Mouse (Mus musculus): Measurements from ENCODE around the gene Rcan2. TPM values are rescaled to one million over a fixed set of nuclear protein-coding genes. Genes with fewer than 3 reads are reported as not detected.
A peak's percentile ranks its signal among the peaks of the same experiment; 100 is the strongest.

Gene Rcan2
- polyA plus RNA-seq (2015; fragmentation: Nextera tagmentation; extraction: Ambion mirVana) = 1.3 and 1.5 TPM in 2 replicates

DNA sequence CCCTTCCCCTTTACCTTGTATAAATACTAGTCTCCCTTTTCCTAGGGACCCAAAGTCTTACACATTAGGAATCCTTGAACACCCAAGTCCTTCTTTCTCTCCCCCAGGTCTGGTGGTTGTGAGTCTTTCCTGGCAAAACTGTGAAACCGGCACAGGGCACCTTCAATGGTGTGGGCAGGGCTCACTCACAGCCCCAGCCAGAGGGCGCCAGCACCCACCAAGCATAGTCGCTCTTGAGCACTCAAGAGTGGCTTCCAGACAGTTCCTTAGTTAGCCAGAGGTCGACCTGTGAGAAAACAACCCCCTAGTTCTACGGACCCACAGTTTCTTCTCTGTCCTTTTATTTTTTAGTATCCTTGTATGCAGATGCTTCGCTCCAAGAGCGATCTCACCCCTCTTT is at the start of gene Rcan2:
TSS of gene Rcan2 (plus strand) at position 275 of the 400 bp plus-strand sequence.
- WGBS = 3% methylated on average over 7 of the region's 7 CpGs
- peak; percentile 61; the same call in 1 of the 2 replicates for ATAC-seq

DNA sequence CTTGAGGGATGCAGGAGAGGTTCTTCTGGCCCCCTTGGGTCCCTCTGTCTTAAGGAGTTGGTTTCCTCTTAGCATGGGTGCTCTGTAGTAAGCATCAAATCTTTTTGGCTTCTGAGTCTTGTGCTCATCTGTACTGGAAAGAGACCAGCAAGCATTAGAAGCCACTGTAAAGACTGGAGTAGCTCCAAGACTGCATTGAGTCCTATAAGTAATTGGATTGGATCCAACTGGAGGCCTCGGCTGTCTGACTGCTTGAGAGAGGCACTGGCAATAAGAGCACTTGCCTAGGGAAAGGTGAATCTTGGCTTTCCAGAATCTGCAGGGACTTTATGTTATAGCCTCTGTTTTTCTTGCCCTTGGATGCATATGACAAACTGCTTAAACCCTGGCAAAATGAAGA is 48.3 kb upstream of the Rcan2 start:
- no peak for TF ChIP-seq CTCF (IDR thresholded peaks at IDR 0.05; ENCODE audit: low read depth)

More for the DNA sequence above, at the start of gene Rcan2:
- TF ChIP-seq CTCF (IDR thresholded peaks at IDR 0.05; ENCODE audit: low read depth) = peak; percentile 74
- no peaks in the 10 kb centered on the region for H3K36me3 ChIP-seq (ENCODE audit: control insufficient read depth, insufficient read depth)
- peak within 1 kb of the TSS; percentile 52 for H3K4me3 ChIP-seq (ENCODE audit: low read depth, low read length)
- H3K4me1 ChIP-seq (replicated peaks; ENCODE audit: control insufficient read depth, insufficient read depth, low read length) = no peaks in the 10 kb centered on the region
- peak within 1 kb of the TSS; percentile 12; the same call in 1 of the 2 replicates for H3K9ac ChIP-seq (ENCODE audit: low read depth, low read length)
- H3K4me2 ChIP-seq (replicated peaks; ENCODE audit: low read depth) = peak within 1 kb of the TSS; percentile 85
- no peak within 1 kb of the TSS for H3K27ac ChIP-seq (ENCODE audit: low read depth, low read length)
- H3K27me3 ChIP-seq (replicated peaks; ENCODE audit: control insufficient read depth, insufficient read depth, low read length) = peaks cover 10% of the 10 kb centered on the region; the same call in 1 of the 2 replicates
- no peaks in the 10 kb centered on the region for H3K9me3 ChIP-seq (ENCODE audit: control insufficient read depth)

DNA sequence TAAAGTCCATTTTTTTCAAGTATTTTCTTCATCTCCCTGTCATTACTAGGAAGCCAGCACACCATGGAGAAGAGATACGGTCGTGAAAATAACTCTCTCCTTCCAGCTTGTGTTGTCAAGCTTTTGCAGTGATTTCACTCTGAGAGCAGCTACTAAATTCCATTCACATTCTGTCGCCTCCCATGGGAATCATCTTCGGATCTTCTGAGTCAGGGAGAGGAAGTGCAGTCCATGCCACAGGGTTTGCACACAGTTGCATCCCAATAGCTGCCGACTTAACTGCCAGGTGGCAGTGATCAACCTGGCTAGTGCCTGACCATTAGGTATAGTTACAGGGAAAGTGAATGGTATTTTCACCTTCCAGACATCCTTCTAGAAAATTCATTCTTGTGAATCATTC is 46.5 kb upstream of the Rcan2 start:
- Histone ChIP-seq H3K4me3 (ENCODE audit: low read depth, low read length) (no peak overlapping the region), H3K27me3 (replicated peaks; ENCODE audit: control insufficient read depth, insufficient read depth, low read length) (no peaks in the 10 kb centered on the region), H3K9ac (ENCODE audit: low read depth, low read length) (no peak overlapping the region), H3K27ac (ENCODE audit: low read depth, low read length) (no peak overlapping the region), H3K4me2 (replicated peaks; ENCODE audit: low read depth) (no peak overlapping the region), H3K4me1 (replicated peaks; ENCODE audit: control insufficient read depth, insufficient read depth, low read length) (no peaks in the 10 kb centered on the region), H3K9me3 (ENCODE audit: control insufficient read depth) (no peaks in the 10 kb centered on the region), H3K36me3 (ENCODE audit: control insufficient read depth, insufficient read depth) (no peaks in the 10 kb centered on the region)
- TF ChIP-seq CTCF (IDR thresholded peaks at IDR 0.05; ENCODE audit: low read depth) = no peak
- WGBS = 70% methylated on average over 5 of the region's 5 CpGs
- ATAC-seq = no peak

More for the DNA sequence above, 48.3 kb upstream of the Rcan2 start:
- no peaks in the 10 kb centered on the region for H3K27me3 ChIP-seq (replicated peaks; ENCODE audit: control insufficient read depth, insufficient read depth, low read length)
- H3K4me2 ChIP-seq (replicated peaks; ENCODE audit: low read depth) = no peak overlapping the region
- H3K4me3 ChIP-seq (ENCODE audit: low read depth, low read length) = no peak overlapping the region
- H3K27ac ChIP-seq (ENCODE audit: low read depth, low read length) = no peak overlapping the region
- no peak overlapping the region for H3K9ac ChIP-seq (ENCODE audit: low read depth, low read length)
- H3K36me3 ChIP-seq (ENCODE audit: control insufficient read depth, insufficient read depth) = no peaks in the 10 kb centered on the region
- no peak for ATAC-seq
- no peaks in the 10 kb centered on the region for H3K9me3 ChIP-seq (ENCODE audit: control insufficient read depth)
- WGBS = 37% methylated on average over 1 of the region's 1 CpGs
- H3K4me1 ChIP-seq (replicated peaks; ENCODE audit: control insufficient read depth, insufficient read depth, low read length) = no peaks in the 10 kb centered on the region

DNA sequence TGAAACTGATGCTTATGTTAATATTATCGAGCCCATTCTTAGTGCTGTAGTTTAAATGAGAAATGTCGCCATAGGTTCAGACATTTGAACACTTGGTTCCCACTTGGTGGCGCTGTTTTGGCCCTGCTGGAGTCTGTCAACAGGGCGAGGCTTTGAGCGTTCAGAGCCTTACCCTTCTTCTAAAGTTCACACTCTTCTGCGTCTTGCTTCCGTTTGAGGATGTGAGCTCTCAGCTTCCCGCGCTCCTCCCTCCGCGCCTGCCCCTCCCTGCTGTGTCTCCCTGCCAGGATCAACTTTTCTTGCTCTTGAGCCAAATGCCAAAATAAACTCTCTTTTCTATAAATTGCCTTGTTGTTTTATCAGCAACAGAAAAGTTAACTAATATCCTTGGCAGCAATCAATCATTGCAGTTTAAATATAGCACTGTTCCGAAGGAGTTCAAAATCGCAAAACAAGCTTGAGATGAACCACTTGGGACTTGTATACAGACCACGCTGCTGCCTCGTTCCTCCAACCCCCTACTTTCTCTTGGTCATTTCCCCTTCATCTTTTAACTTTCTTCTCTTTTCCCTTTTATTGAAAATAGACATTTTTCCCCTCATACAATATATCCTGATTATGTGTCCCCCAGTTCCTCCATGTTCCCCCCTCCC is 42.4 kb upstream of the Rcan2 start:
- Histone ChIP-seq H3K9ac (ENCODE audit: low read depth, low read length) (no peak overlapping the region), H3K4me2 (replicated peaks; ENCODE audit: low read depth) (no peak overlapping the region), H3K4me3 (ENCODE audit: low read depth, low read length) (no peak overlapping the region), H3K27me3 (replicated peaks; ENCODE audit: control insufficient read depth, insufficient read depth, low read length) (no peaks in the 10 kb centered on the region), H3K27ac (ENCODE audit: low read depth, low read length) (no peak overlapping the region), H3K4me1 (replicated peaks; ENCODE audit: control insufficient read depth, insufficient read depth, low read length) (no peaks in the 10 kb centered on the region), H3K9me3 (ENCODE audit: control insufficient read depth) (no peaks in the 10 kb centered on the region), H3K36me3 (ENCODE audit: control insufficient read depth, insufficient read depth) (no peaks in the 10 kb centered on the region)
- peak; percentile 61 for TF ChIP-seq CTCF (IDR thresholded peaks at IDR 0.05; ENCODE audit: low read depth)
- WGBS = 34% methylated on average over 15 of the region's 15 CpGs
- ATAC-seq = no peak

DNA sequence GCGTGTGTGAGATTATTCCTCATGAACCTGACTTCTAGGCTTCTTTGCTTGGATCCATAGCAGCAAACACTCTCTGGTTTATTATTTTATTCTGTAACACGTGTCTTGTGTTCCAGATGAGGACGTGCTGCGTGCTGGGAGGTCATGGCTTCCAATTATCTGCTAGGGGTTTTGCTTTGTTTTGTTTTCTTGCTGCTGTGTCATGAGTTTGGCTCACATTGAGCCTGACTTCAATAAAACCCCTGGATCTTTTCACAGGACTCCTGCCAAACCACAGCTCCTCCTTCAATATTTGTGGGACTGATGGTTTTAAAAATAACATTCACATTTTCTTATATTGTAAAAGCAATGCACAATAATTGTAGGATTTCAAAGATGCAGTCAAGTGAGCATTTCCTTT is 16.6 kb upstream of the Rcan2 start:
- Histone ChIP-seq H3K9me3 (ENCODE audit: control insufficient read depth) (0 out of 2 replicates have a peak, but pooled peaks cover 3% of the 10 kb centered on the region), H3K4me3 (ENCODE audit: low read depth, low read length) (no peak overlapping the region), H3K4me2 (replicated peaks; ENCODE audit: low read depth) (no peak overlapping the region), H3K27ac (ENCODE audit: low read depth, low read length) (no peak overlapping the region), H3K27me3 (replicated peaks; ENCODE audit: control insufficient read depth, insufficient read depth, low read length) (no peaks in the 10 kb centered on the region), H3K4me1 (replicated peaks; ENCODE audit: control insufficient read depth, insufficient read depth, low read length) (no peaks in the 10 kb centered on the region), H3K9ac (ENCODE audit: low read depth, low read length) (no peak overlapping the region), H3K36me3 (ENCODE audit: control insufficient read depth, insufficient read depth) (no peaks in the 10 kb centered on the region)
- no peak for TF ChIP-seq CTCF (IDR thresholded peaks at IDR 0.05; ENCODE audit: low read depth)
- no peak for ATAC-seq
- WGBS = 70% methylated on average over 4 of the region's 4 CpGs

DNA sequence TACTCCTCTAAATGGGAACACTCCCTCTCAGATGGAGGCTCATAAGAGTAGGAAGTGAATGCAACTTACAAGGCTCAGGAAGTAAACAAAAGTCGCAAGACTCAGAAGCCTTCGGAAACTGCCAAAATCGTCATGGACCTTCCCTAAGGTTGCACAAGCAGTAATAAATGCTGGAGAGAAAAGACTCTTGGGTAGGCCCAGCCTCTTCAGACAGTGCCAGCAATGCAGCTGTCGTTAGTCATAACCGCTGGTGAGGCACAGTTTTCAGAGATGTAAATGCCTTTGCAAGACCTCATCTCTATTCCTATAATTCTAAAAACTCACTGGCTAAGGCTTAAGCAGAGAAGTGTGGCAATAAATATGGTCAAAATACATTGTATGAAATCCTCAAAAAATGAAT is 12.9 kb upstream of the Rcan2 start:
- TF ChIP-seq CTCF (IDR thresholded peaks at IDR 0.05; ENCODE audit: low read depth) = no peak
- H3K27me3 ChIP-seq (replicated peaks; ENCODE audit: control insufficient read depth, insufficient read depth, low read length) = no peaks in the 10 kb centered on the region
- no peak for ATAC-seq
- no peak overlapping the region for H3K4me2 ChIP-seq (replicated peaks; ENCODE audit: low read depth)
- no peaks in the 10 kb centered on the region for H3K36me3 ChIP-seq (ENCODE audit: control insufficient read depth, insufficient read depth)
- no peak overlapping the region for H3K4me3 ChIP-seq (ENCODE audit: low read depth, low read length)
- no peak overlapping the region for H3K9ac ChIP-seq (ENCODE audit: low read depth, low read length)
- H3K27ac ChIP-seq (ENCODE audit: low read depth, low read length) = no peak overlapping the region
- WGBS = 85% methylated on average over 5 of the region's 5 CpGs
- no peaks in the 10 kb centered on the region for H3K4me1 ChIP-seq (replicated peaks; ENCODE audit: control insufficient read depth, insufficient read depth, low read length)
- H3K9me3 ChIP-seq (ENCODE audit: control insufficient read depth) = no peaks in the 10 kb centered on the region
